Mouse (Mus musculus): ENCODE measurements at regions not wholly inside any gene's neighbourhood (a gene's known extent, or its start where the extent isn't known, plus 50 kb on each side); places are given as distances from the start of the nearest gene placed in this dataset.
A peak's percentile ranks its signal among the peaks of the same experiment; 100 is the strongest.

- Histone ChIP-seq H3K4me2 (ENCODE audit: low read depth, low read length) (no peak overlapping the region), H3K4me3 (replicated peaks; ENCODE audit: low read length) (no peak overlapping the region), H3K27me3 (ENCODE audit: control insufficient read depth, insufficient read depth, low read length) (no peaks in the 10 kb centered on the region), H3K9ac (ENCODE audit: low read length) (no peak overlapping the region), H3K27ac (ENCODE audit: low read length) (no peak overlapping the region), H3K9me3 (replicated peaks; ENCODE audit: control insufficient read depth, low read length) (no peaks in the 10 kb centered on the region), H3K36me3 (ENCODE audit: control insufficient read depth, insufficient read depth, low read length) (no peaks in the 10 kb centered on the region), H3K4me1 (ENCODE audit: control insufficient read depth, insufficient read depth, low read length) (0 out of 2 replicates have a peak, but pooled peaks cover 3% of the 10 kb centered on the region)
- 51% methylated on average over 12 of the region's 12 CpGs for WGBS
- no peak for ATAC-seq (ENCODE audit: insufficient read depth, low FRiP score)
Measured at GRCm38 (mm10) chr12:26844917-26845316, 375.9 kb downstream of the Cmpk2 start.

DNA sequence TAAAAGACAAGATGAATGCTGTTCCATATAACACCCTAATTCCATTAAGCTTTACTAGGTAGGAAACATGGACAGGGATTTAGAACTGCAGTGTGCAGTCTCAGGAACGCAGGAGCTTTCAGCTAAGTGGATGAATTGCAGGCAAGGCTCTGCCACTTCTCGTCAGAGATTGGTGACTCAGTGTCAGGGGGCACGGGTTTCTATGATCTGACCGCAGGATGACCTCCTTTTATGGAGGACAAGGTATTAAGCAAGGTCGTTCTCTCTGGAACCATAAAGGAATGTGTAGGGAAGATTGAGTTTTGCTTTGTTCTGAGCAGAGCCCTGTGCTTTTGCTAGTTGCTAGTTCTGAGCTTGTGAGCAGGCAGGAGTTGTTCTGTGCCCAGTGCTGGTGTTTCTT, 373.7 kb downstream of the Cmpk2 start:
- Histone ChIP-seq H3K9me3 (replicated peaks; ENCODE audit: control insufficient read depth, low read length) (no peaks in the 10 kb centered on the region), H3K9ac (ENCODE audit: low read length) (no peak overlapping the region), H3K27me3 (ENCODE audit: control insufficient read depth, insufficient read depth, low read length) (no peaks in the 10 kb centered on the region), H3K27ac (ENCODE audit: low read length) (no peak overlapping the region), H3K4me1 (ENCODE audit: control insufficient read depth, insufficient read depth, low read length) (0 out of 2 replicates have a peak, but pooled peaks cover 3% of the 10 kb centered on the region), H3K36me3 (ENCODE audit: control insufficient read depth, insufficient read depth, low read length) (no peaks in the 10 kb centered on the region), H3K4me2 (ENCODE audit: low read depth, low read length) (no peak overlapping the region), H3K4me3 (replicated peaks; ENCODE audit: low read length) (no peak overlapping the region)
- ATAC-seq (ENCODE audit: insufficient read depth, low FRiP score) = no peak
- WGBS = 8% methylated on average over 5 of the region's 5 CpGs

GRCm38 (mm10) chr12:26821257-26821968, 352.4 kb downstream of the Cmpk2 start:
- Histone ChIP-seq H3K36me3 (ENCODE audit: control insufficient read depth, insufficient read depth, low read length) (no peaks in the 10 kb centered on the region), H3K9me3 (replicated peaks; ENCODE audit: control insufficient read depth, low read length) (no peaks in the 10 kb centered on the region), H3K4me3 (replicated peaks; ENCODE audit: low read length) (no peak overlapping the region), H3K27ac (ENCODE audit: low read length) (no peak overlapping the region), H3K4me1 (ENCODE audit: control insufficient read depth, insufficient read depth, low read length) (no peaks in the 10 kb centered on the region), H3K27me3 (ENCODE audit: control insufficient read depth, insufficient read depth, low read length) (no peaks in the 10 kb centered on the region), H3K4me2 (ENCODE audit: low read depth, low read length) (no peak overlapping the region), H3K9ac (ENCODE audit: low read length) (no peak overlapping the region)
- ATAC-seq (ENCODE audit: insufficient read depth, low FRiP score) = no peak
- WGBS = 79% methylated on average over 3 of the region's 3 CpGs

DNA sequence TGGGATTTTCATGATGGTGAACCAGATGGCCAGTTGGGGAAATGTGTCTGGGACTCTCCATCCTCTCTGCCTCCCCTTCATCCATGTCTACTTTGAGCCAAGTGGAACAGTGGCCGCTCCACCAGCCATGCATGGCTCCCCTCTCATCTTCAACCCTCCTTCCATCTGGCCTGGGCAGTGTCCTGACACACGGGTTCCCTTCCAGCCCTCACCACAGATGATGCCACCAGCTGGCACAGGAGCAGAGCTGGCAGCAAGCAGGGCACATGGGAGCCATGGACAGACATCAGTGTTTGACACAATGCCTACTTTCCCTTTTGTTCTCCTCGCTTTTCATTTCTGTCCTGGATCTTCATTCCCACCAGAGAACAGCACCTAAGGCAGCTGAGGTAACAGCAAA, 348.9 kb downstream of the Cmpk2 start:
- ATAC-seq (ENCODE audit: insufficient read depth, low FRiP score) = no peak

GRCm38 (mm10) chr12:26815771-26816170, 346.8 kb downstream of the Cmpk2 start:
- H3K27me3 ChIP-seq (ENCODE audit: control insufficient read depth, insufficient read depth, low read length) = no peaks in the 10 kb centered on the region
- WGBS = 70% methylated on average over 8 of the region's 8 CpGs
- no peak overlapping the region for H3K4me2 ChIP-seq (ENCODE audit: low read depth, low read length)
- ATAC-seq (ENCODE audit: insufficient read depth, low FRiP score) = no peak
- no peaks in the 10 kb centered on the region for H3K4me1 ChIP-seq (ENCODE audit: control insufficient read depth, insufficient read depth, low read length)
- H3K27ac ChIP-seq (ENCODE audit: low read length) = no peak overlapping the region
- H3K9me3 ChIP-seq (replicated peaks; ENCODE audit: control insufficient read depth, low read length) = no peaks in the 10 kb centered on the region
- no peak overlapping the region for H3K4me3 ChIP-seq (replicated peaks; ENCODE audit: low read length)
- no peak overlapping the region for H3K9ac ChIP-seq (ENCODE audit: low read length)
- H3K36me3 ChIP-seq (ENCODE audit: control insufficient read depth, insufficient read depth, low read length) = no peaks in the 10 kb centered on the region

More for the DNA sequence above, 348.9 kb downstream of the Cmpk2 start:
- no peak overlapping the region for H3K4me2 ChIP-seq (ENCODE audit: low read depth, low read length)
- H3K27ac ChIP-seq (ENCODE audit: low read length) = no peak overlapping the region
- no peaks in the 10 kb centered on the region for H3K4me1 ChIP-seq (ENCODE audit: control insufficient read depth, insufficient read depth, low read length)
- WGBS = 88% methylated on average over 3 of the region's 3 CpGs
- no peaks in the 10 kb centered on the region for H3K27me3 ChIP-seq (ENCODE audit: control insufficient read depth, insufficient read depth, low read length)
- H3K4me3 ChIP-seq (replicated peaks; ENCODE audit: low read length) = no peak overlapping the region
- H3K36me3 ChIP-seq (ENCODE audit: control insufficient read depth, insufficient read depth, low read length) = no peaks in the 10 kb centered on the region
- no peaks in the 10 kb centered on the region for H3K9me3 ChIP-seq (replicated peaks; ENCODE audit: control insufficient read depth, low read length)
- no peak overlapping the region for H3K9ac ChIP-seq (ENCODE audit: low read length)

GRCm38 (mm10) chr12:26810565-26811177, 341.7 kb downstream of the Cmpk2 start:
- H3K4me1 ChIP-seq (ENCODE audit: control insufficient read depth, insufficient read depth, low read length) = peaks cover 9% of the 10 kb centered on the region; the same call in 1 of the 2 replicates
- no peak overlapping the region for H3K9ac ChIP-seq (ENCODE audit: low read length)
- no peaks in the 10 kb centered on the region for H3K36me3 ChIP-seq (ENCODE audit: control insufficient read depth, insufficient read depth, low read length)
- no peak for ATAC-seq (ENCODE audit: insufficient read depth, low FRiP score)
- H3K4me2 ChIP-seq (ENCODE audit: low read depth, low read length) = no peak overlapping the region
- no peak overlapping the region for H3K27ac ChIP-seq (ENCODE audit: low read length)
- no peaks in the 10 kb centered on the region for H3K27me3 ChIP-seq (ENCODE audit: control insufficient read depth, insufficient read depth, low read length)
- 78% methylated on average over 5 of the region's 5 CpGs for WGBS
- no peak overlapping the region for H3K4me3 ChIP-seq (replicated peaks; ENCODE audit: low read length)
- H3K9me3 ChIP-seq (replicated peaks; ENCODE audit: control insufficient read depth, low read length) = no peaks in the 10 kb centered on the region

DNA sequence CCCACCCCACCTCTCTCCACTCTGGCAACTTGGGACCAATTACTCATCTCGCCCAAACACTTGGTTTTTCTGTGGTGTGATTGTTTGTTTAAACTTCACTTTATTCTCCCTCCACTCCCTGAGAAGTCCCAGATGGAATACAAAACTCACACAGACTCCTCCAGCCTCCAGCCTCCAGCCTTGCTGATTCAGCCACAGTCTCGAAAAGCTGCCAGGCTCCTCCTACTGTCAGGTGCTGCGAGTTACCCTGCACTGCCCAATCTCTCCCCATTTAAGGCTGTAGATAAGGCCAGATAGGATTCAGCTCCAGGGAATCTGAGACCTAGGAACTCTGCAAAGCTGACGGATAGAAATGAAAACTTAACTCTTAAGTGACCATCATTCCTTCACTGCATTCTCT, 340.7 kb downstream of the Cmpk2 start:
- Histone ChIP-seq H3K4me1 (ENCODE audit: control insufficient read depth, insufficient read depth, low read length) (peaks cover 9% of the 10 kb centered on the region; the same call in 1 of the 2 replicates), H3K9me3 (replicated peaks; ENCODE audit: control insufficient read depth, low read length) (no peaks in the 10 kb centered on the region), H3K4me3 (replicated peaks; ENCODE audit: low read length) (no peak overlapping the region), H3K36me3 (ENCODE audit: control insufficient read depth, insufficient read depth, low read length) (no peaks in the 10 kb centered on the region), H3K9ac (ENCODE audit: low read length) (no peak overlapping the region), H3K4me2 (ENCODE audit: low read depth, low read length) (no peak overlapping the region), H3K27me3 (ENCODE audit: control insufficient read depth, insufficient read depth, low read length) (no peaks in the 10 kb centered on the region), H3K27ac (ENCODE audit: low read length) (no peak overlapping the region)
- WGBS = 3% methylated on average over 4 of the region's 4 CpGs
- peak; percentile 60; the same call in 1 of the 2 replicates for ATAC-seq (ENCODE audit: insufficient read depth, low FRiP score)

- no peak for ATAC-seq (ENCODE audit: insufficient read depth, low FRiP score)
- no peaks in the 10 kb centered on the region for H3K27me3 ChIP-seq (ENCODE audit: control insufficient read depth, insufficient read depth, low read length)
- no peak overlapping the region for H3K4me3 ChIP-seq (replicated peaks; ENCODE audit: low read length)
- H3K4me1 ChIP-seq (ENCODE audit: control insufficient read depth, insufficient read depth, low read length) = no peaks in the 10 kb centered on the region
- H3K27ac ChIP-seq (ENCODE audit: low read length) = no peak overlapping the region
- no peak overlapping the region for H3K9ac ChIP-seq (ENCODE audit: low read length)
- H3K4me2 ChIP-seq (ENCODE audit: low read depth, low read length) = no peak overlapping the region
- H3K9me3 ChIP-seq (replicated peaks; ENCODE audit: control insufficient read depth, low read length) = no peaks in the 10 kb centered on the region
- 86% methylated on average over 5 of the region's 5 CpGs for WGBS
- H3K36me3 ChIP-seq (ENCODE audit: control insufficient read depth, insufficient read depth, low read length) = no peaks in the 10 kb centered on the region
Measured at GRCm38 (mm10) chr12:26802542-26802941, 333.5 kb downstream of the Cmpk2 start.

GRCm38 (mm10) chr12:26799310-26799709, 330.3 kb downstream of the Cmpk2 start:
- H3K4me2 ChIP-seq (ENCODE audit: low read depth, low read length) = no peak overlapping the region
- no peak for ATAC-seq (ENCODE audit: insufficient read depth, low FRiP score)
- H3K27me3 ChIP-seq (ENCODE audit: control insufficient read depth, insufficient read depth, low read length) = no peaks in the 10 kb centered on the region
- no peaks in the 10 kb centered on the region for H3K36me3 ChIP-seq (ENCODE audit: control insufficient read depth, insufficient read depth, low read length)
- H3K9me3 ChIP-seq (replicated peaks; ENCODE audit: control insufficient read depth, low read length) = no peaks in the 10 kb centered on the region
- WGBS = 83% methylated on average over 6 of the region's 6 CpGs
- no peak overlapping the region for H3K27ac ChIP-seq (ENCODE audit: low read length)
- H3K9ac ChIP-seq (ENCODE audit: low read length) = no peak overlapping the region
- no peaks in the 10 kb centered on the region for H3K4me1 ChIP-seq (ENCODE audit: control insufficient read depth, insufficient read depth, low read length)
- H3K4me3 ChIP-seq (replicated peaks; ENCODE audit: low read length) = no peak overlapping the region
